Mouse (Mus musculus) small intestine, adult 2 months (tissue): ENCODE results near the gene Prkaa2.

Experiments used
- CTCF ChIP-seq: fragments of 200-500 bp; IDR thresholded peaks from 2 replicates; pipeline ENCODE4 v1.5.1; 2012; ENCODE audit warnings: low read depth, mild to moderate bottlenecking, control low read depth, inconsistent platforms, low read length, moderate library complexity, mixed read lengths; ENCODE audit not compliant: insufficient replicate concordance, insufficient read length; ENCODE audit errors: extremely low read depth
- POLR2A ChIP-seq: fragments of 200-500 bp; IDR thresholded peaks from 2 replicates; pipeline ENCODE4 v1.6.1; 2012; ENCODE audit warnings: low read depth, mild to moderate bottlenecking, control low read depth, inconsistent platforms, low read length, moderate library complexity

DNA sequence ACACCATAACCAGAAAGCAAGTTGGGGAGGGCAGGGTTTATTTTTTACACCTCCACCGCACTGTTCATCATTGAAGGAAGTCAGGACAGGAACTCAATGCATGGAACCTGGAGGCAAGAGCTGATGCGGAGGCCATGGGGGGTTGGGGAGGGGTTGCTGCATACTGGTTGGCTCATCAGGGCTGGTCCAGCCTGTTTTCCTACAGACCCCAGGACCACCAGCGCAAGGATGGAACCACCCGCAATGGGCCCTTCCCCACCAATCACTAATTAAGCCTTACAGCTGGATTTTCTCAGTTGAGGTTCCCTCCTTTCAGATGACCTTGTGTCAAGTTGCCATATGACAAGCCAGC, 970 bp upstream of the Prkaa2 start:
- no peak for TF ChIP-seq POLR2A
- no peak for TF ChIP-seq CTCF
